8 mouse cellular contexts compared by ENCODE assay signal in genomic region chr1:164999515-164999914, GRCm38 (mm10).
DNase-seq lines count a peak whose midpoint lies in the region; ATAC-seq and TF ChIP-seq lines count a peak whose summit lies in the region.

No protein-coding gene starts in this region.

- peak; percentile 14 to 20 for DNase-seq in heart, adult 18-20 months
- DNase-seq in heart, postnatal 36 days = no peak
- peak; percentile 9 for DNase-seq in 3134 (ENCODE audit: extremely low read depth, insufficient read length, low spot score)
- DNase-seq in Patski (ENCODE audit: low read depth, low spot score) = no peak
- DNase-seq in lung, postnatal 10 days = peak; percentile 27
- peak; percentile 46 to 51 for DNase-seq in thymus, postnatal 36 days
- no peak for DNase-seq in cerebellum, adult 9-10 months
- DNase-seq in gastrocnemius, adult 18-20 months (ENCODE audit: low spot score) = no peak

- intact Hi-C loops in heart, postnatal 36 days (cut with DNase I) = no loop called here

- in situ Hi-C loops in Patski (cut with MboI; ENCODE audit: low pct_unique_long_range_greater_than_20kb) = no loop called here

- ATAC-seq in Patski = no peak

- peak; percentile 40 for TF ChIP-seq CTCF in Patski (IDR thresholded peaks at IDR 0.05)

- CTCF ChIA-PET in Patski (lab: Charles Lee) = no interaction called here

- POLR2A ChIA-PET in Patski (lab: Charles Lee) = no interaction called here

- no peaks in the 10 kb centered on the region for H3K27me3 ChIP-seq in Patski

Comparison
In these comparisons a context has a peak if more than half of its experiments do, and no peak if none do; other contexts are left out.
1. DNase-seq: peak in heart, adult 18-20 months (2 of 2), 3134 (single experiment), lung, postnatal 10 days (single experiment) and thymus, postnatal 36 days (2 of 2); none in heart, postnatal 36 days (0 of 2), Patski (single experiment), cerebellum, adult 9-10 months (single experiment) and gastrocnemius, adult 18-20 months (single experiment).